Mouse (Mus musculus): ENCODE measurements around the gene Smchd1.
"Not testable (repeated sequence)": the region's sequence is repeated elsewhere in the genome, so short reads cannot be mapped to it uniquely, and the experiment has no call there.

The Smchd1 gene

GRCm38 (mm10) chr17:71445191-71445590, 30.0 kb downstream of the Smchd1 start:
- DNase-seq (ENCODE audit: low read depth, low spot score), result no peak

- no peak for DNase-seq (ENCODE audit: low read depth, low spot score)
Observed at GRCm38 (mm10) chr17:71444718-71445117, 30.4 kb downstream of the Smchd1 start.

GRCm38 (mm10) chr17:71444126-71444525, 31.0 kb downstream of the Smchd1 start:
- DNase-seq (ENCODE audit: low read depth, low spot score), result no peak

GRCm38 (mm10) chr17:71443273-71443672, 31.9 kb downstream of the Smchd1 start:
- DNase-seq (ENCODE audit: low read depth, low spot score), result no peak

- DNase-seq (ENCODE audit: low read depth, low spot score), result not testable (repeated sequence)
Observed at GRCm38 (mm10) chr17:71422502-71422901, 52.6 kb downstream of the Smchd1 start.

- DNase-seq (ENCODE audit: low read depth, low spot score), result not testable (repeated sequence)
Observed at GRCm38 (mm10) chr17:71419448-71419847, 55.7 kb downstream of the Smchd1 start.

- no peak for DNase-seq (ENCODE audit: low read depth, low spot score)
Observed at GRCm38 (mm10) chr17:71417008-71417407, 58.1 kb downstream of the Smchd1 start.

GRCm38 (mm10) chr17:71387401-71387800, 87.7 kb downstream of the Smchd1 start:
- no peak for DNase-seq (ENCODE audit: low read depth, low spot score)

GRCm38 (mm10) chr17:71380346-71380745, 94.8 kb downstream of the Smchd1 start:
- no peak for DNase-seq (ENCODE audit: low read depth, low spot score)

- DNase-seq (ENCODE audit: low read depth, low spot score), result no peak
Observed at GRCm38 (mm10) chr17:71377901-71378300, 97.2 kb downstream of the Smchd1 start.

GRCm38 (mm10) chr17:71355526-71355925, 119.6 kb downstream of the Smchd1 start:
- DNase-seq (ENCODE audit: low read depth, low spot score), result no peak

- DNase-seq (ENCODE audit: low read depth, low spot score), result no peak
Observed at GRCm38 (mm10) chr17:71354205-71354604, 120.9 kb downstream of the Smchd1 start.

GRCm38 (mm10) chr17:71348188-71348587, 127.0 kb downstream of the Smchd1 start:
- DNase-seq (ENCODE audit: low read depth, low spot score), result no peak

- DNase-seq (ENCODE audit: low read depth, low spot score), result no peak
Observed at GRCm38 (mm10) chr17:71342006-71342405, 133.1 kb downstream of the Smchd1 start.

- no peak for DNase-seq (ENCODE audit: low read depth, low spot score)
Observed at GRCm38 (mm10) chr17:71338627-71339026, 136.5 kb downstream of the Smchd1 start.

GRCm38 (mm10) chr17:71337546-71337945, 137.6 kb downstream of the Smchd1 start:
- DNase-seq (ENCODE audit: low read depth, low spot score), result no peak

GRCm38 (mm10) chr17:71336421-71336820, 138.7 kb downstream of the Smchd1 start:
- DNase-seq (ENCODE audit: low read depth, low spot score), result no peak

GRCm38 (mm10) chr17:71332298-71332697, 142.8 kb downstream of the Smchd1 start:
- DNase-seq (ENCODE audit: low read depth, low spot score), result no peak

GRCm38 (mm10) chr17:71320731-71321130, 154.4 kb downstream of the Smchd1 start:
- not testable (repeated sequence) for DNase-seq (ENCODE audit: low read depth, low spot score)

GRCm38 (mm10) chr17:71319361-71319760, 155.8 kb downstream of the Smchd1 start:
- DNase-seq (ENCODE audit: low read depth, low spot score), result no peak

GRCm38 (mm10) chr17:71317571-71317970, 157.6 kb downstream of the Smchd1 start:
- DNase-seq (ENCODE audit: low read depth, low spot score), result no peak

GRCm38 (mm10) chr17:71314315-71314714, 160.8 kb downstream of the Smchd1 start:
- no peak for DNase-seq (ENCODE audit: low read depth, low spot score)

- DNase-seq (ENCODE audit: low read depth, low spot score), result no peak
Observed at GRCm38 (mm10) chr17:71311340-71312171, 163.6 kb downstream of the Smchd1 start, which contains the start of gene Emilin2. Gene Emilin2 (minus strand): TSS chr17:71311978.

Measured in brain, embryonic 18.5 days (tissue).